Mouse (Mus musculus) B cell, adult 2 months (primary cell): ENCODE results near the gene Atp8a2.
A peak's percentile ranks its signal among the peaks of the same experiment; 100 is the strongest.
"Not testable (repeated sequence)": the region's sequence is repeated elsewhere in the genome, so short reads cannot be mapped to it uniquely, and the experiment has no call there.

Source experiments
- DNase-seq, 2 experiments: peaks; one replicate each; pipeline ENCODE4 v3.0.0; 2022

The Atp8a2 gene

DNA sequence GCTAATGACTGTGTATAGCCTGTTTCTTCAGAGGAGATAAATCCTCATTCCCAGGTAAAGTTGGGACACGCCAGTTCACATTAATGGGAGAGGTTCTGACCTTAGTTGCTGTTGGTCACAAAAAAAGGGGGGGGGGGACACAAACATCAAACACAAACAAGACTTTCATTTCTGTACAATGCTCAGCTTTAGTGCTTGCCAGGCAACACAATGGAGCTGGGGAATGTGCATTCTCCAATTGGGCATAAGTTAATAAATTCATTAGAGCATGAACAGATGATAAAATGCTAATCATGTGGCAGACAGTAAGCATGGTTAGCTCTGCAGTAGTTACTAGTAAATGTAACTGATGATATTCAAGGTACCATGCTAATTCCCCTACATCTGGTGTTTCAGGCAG, 195.2 kb downstream of the Atp8a2 start:
- no peak for DNase-seq

DNA sequence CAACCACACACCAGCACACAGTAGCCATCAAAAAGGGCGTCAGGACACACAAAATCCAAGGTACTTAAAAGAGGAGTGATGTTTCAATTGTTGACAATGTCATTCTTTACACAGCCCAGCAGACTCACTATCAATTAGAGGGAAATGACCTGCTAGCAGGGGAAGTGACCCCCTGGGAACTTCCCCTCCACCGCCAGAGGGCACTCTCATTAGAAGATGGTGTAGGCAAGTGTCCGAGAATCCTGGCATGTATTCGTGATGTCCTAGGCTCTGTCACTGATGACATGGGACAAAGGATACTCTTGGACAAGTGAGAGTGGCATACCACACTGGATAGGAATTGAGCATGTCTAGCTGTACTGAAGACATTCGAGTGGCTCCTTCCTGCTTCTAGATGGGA, 208.1 kb downstream of the Atp8a2 start:
- peak; percentile 16 to 27 for DNase-seq

DNA sequence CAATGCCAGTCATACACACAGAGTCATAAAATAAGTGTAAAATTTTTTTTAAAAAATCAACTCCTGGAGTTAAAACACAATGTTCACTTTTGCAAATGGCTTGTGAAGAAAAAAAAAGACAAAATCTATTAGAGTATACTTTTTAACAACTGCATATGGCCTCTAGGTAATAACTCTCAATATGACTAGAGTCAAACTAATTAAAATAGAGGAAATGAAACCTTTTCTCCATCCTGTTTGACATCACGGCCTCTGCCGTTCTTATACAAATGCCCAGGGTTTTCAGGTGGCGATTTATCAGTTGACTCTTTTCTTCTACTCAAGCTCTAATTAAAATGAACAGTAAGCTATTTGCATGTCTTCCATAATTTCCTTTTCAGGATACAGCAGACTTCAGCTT, 209.0 kb downstream of the Atp8a2 start:
- peak; percentile 2 to 3 for DNase-seq

DNA sequence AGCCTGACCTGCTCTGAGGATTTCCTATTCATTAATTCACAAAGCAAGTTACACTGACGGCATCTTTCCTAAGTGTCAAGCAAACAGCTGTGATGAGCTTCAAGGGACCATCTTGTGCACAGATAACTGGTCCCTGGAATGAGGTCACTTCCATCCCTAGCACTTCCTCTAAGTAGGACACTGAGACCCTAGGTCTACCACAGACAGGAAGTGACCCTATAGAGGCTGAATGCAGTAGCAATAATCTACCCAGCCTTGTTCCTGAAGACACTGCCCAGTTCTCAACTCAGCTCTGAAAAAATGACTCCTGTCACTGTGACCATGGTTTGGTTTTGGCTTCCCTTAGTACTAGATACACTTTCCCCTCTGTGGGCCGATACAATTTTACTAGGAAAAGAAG, 219.0 kb downstream of the Atp8a2 start:
- no peak for DNase-seq

DNA sequence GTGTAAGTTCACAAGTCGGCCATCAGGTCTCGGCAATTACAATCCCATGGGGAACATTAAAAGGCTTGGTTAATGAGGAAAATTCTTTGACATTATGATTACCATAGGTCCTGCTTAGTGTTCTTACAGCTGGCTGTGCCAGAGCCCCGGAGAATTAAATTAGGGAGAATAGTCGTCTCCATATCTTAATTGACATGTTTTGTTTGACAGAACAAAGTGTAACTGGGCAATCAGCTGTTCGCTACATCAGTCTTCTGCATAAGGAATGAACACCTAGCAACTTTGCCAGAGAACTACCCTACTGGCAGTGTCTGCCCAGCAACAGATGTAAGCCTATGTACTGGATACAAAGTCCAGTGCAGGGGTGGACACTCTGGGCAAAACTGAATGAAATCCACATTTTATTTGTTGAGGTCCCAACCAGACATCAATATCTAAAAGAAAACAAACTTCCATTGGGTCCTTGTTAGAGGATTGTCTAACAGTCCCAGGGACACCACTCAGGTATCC, 225.7 kb downstream of the Atp8a2 start:
- DNase-seq = no peak

DNA sequence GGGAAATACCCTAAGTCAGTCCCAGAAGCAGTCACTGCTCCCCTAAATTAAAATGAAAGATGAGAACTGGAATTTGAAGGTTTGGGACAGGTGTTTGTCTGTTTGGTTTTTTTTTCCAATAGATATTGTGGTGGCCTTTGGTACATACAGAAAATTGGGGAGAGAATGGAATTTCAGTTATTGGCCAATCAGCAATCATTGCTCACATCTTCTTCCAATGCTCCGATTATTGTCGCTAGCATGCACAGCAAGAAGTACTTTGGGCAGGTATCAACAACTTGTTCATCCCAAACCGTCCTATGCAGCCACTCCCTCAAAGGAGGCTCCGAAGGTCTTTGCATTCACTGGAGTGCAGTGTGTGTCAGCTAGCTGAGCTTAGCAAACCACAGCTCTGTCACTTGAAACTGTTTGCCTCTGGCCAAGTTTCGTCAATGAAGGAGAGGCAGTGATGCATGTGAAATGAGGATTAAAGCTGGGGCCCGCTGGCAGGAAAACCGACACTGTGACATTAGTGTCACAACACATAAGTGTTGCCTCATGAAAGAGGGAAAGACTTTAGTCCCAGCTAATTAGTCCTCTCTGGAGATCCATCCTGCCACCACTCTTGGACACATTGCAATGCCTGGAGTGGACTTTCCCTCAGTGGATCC, 227.4 kb downstream of the Atp8a2 start:
- DNase-seq = no peak

DNA sequence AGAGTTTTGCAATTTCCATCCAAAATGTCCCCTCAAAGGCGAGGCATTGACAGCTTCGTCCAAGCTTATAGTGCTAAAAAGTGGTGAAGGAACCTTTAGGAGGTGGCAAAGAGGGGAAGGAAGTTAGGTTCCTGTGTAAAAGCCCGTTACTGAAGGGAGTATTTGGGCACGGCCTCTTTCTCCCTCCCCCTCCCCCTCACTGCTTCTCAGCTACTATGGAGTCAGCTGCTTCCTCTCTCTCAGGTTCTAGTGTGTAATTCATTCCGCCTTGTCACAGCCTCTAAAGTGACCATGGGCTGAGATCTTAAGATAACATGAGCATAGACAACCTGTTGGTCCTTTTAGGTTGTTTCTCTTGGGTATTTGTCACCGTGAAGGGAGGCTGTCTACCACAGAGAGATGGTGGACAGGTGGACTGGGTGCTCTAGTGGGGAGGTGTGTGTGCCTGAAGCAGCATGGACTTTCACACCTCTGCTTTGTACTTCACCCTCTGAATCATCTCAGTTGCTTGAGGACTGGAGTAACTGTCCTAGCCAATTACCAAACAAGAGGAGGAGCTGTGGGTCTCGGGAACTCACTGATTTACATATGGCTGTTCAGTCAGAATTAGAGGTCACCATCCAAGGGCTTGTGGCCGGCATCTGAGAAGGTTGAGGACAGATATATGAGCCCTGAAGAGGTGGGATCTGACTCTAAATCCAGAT, 229.0 kb downstream of the Atp8a2 start:
- no peak for DNase-seq

DNA sequence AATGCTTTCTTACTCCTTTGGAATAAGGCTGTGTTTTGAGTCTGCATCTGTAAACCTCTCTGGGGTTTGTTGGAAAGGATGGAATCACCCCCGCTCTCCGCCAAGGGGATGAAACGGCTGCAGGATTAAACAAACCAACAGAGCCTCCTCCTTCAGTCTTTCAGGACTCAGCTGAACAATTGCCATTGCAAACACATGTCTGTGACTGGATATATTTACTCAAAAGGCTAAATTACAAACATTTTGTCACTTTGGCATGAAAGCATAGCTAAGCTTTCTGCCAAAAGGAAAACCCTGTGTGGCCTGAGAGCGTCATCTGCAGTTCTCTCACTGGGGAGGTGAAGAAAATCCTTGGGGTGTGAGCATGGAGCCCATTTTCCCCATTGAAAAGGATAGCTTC, 230.0 kb downstream of the Atp8a2 start:
- DNase-seq = no peak

DNA sequence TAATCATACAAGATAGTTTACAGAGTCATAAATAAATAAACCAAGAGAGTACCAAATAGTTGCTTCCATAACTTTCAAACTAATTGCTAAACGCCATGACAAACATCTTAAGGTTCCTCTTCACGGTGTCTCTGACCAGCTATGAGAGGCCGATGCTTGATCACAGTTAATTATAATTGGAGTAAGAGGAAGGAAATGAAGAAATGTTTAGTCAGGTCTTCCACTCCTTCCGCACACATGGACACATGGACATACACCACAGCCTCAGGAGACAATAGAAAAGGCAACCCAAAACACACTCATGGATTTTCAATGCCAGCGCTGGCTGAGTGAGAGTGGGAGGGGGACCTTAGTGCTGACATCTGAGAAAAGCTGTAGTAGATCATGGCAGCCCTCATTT, 232.4 kb downstream of the Atp8a2 start:
- no peak for DNase-seq

DNA sequence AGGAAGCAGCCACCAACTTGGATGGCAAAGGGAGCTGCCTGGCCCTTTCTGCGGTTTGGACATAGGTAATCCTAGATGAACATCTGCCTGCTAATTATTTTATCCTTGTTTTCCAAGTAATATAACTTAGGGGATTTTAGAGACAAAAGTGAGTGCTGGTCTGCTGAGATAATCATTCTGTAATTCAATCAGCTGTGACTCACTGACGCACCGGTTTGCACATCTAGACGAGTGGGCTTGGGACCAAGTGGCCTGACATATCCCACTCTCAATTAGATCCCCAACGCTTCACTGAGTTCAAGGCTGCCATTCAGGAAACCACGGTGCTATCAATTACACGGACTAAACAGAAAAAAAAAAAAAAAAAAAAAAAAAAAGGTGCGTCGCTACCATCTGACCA, 236.0 kb downstream of the Atp8a2 start:
- no peak for DNase-seq

DNA sequence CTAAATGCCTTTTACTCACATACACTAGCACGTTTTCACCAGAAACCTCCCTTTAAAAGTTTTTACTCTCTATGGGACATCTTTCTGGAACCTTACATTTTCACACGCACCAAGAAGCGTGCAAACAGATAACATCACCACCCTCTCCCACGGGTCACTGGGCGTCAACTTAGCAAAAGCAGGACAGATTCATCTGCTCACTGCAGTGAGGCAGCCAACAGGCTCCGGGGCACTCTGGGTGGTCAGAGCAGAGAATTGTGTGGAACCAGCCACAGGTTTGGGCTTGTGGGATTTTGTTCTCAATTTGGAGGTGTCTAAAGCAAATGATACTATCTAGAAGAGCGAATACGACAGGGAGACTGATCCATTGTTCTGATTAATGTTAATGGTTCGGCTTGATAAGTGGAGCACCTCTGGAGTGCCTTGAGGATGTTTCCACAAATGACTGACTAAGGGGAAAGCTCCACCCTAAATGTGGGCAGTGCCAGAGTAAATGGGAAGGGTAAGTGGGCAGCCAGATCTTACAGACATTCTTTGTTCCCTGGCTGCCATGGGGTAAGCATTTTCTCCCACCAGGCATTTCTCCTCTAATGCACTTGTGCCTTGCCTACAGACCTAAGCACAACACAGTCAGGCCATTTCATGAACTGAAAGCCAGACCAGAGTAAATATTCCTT, 236.6 kb downstream of the Atp8a2 start:
- DNase-seq = no peak

DNA sequence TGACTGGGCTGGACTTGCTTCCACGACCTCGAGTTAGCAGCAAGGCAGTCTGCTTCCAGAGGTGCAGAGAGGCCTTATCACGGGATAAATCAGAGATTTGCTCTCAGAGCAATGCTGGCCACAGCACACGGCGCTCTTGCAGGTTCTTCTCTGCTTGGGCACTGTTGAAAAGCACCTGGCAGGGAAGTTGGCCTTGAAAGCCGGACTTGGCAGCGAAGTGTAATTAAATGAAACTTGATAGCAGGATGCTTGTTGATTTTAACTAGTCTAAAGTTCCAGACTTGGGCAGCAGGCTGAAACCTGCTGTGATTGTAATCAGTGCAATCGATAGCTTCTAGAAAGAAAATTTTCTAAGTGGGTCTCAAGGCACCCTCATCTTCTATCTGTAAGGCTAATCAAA, 237.3 kb downstream of the Atp8a2 start:
- DNase-seq = no peak

DNA sequence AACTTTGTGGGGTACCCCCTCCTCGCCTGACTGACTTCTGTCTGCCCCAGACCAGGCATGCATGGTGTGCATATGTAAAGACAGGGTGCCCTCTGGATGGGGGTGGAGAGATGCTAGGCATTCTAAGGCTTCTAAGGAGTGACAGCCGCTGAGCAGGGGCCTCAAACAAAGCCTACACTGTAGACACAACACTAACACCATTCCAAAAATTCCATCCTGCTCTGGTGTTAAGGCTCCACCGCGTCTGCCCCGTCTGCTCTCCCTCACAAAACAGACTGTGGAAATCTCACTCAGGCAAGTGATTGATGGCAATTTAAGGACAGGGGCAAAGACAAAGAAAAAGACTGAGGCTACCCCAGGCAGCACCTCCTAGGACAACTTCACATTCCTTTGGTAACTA, 247.0 kb downstream of the Atp8a2 start:
- no peak for DNase-seq

DNA sequence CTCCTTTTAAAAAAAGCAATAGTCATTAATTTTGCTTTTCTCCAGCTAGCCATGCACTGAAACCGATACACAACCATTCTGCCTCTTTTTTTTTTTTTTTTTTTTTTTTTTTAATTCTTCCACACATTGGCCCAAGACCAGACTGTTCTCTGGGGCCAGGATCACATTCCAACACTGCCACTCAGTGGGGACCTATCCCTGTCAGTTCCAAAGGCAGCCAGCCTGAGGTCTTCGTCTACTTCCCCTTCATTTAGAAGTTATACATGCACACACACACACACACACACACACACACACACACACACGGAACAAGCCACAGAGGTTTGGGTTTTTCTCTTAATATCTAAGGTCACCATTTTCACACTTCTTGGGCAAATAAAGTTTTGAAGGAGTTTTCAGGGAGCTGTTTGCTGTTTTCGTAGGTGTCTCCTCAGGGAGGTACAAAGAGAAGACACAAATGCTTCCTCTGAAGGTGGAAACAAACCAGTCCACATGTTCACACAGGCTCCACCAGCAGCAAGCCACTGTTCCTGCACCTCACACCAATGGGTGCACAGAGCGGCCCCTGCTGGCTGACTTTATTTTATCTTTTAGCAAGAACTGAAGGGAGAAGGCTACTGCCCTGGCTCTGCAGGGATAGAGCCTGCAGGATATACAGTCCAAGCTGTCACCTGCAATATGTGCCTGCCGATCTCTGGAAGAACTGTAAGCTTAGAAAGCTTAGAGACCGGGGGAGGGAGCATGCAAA, 253.9 kb downstream of the Atp8a2 start:
- peak; percentile 47 to 51 for DNase-seq

DNA sequence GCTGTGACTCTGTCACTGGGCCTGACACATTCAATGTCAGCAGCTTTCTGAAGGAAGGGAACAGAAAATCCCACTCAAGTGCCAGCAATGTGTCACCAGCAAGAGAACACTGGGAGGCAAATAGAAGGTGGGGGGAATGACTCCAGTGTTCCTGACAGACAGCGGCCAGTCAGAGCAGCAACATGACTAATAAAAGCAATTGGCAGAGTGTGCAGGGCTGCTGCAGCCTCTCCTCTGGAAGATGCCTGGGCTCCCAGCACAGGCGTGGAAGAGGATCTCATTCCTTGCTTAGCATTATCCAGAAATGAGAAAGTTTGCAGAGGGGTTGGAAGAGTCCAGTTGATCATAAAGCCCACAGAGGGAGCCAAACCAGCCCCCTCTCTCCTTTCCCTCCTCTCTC, 254.8 kb downstream of the Atp8a2 start:
- no peak for DNase-seq

DNA sequence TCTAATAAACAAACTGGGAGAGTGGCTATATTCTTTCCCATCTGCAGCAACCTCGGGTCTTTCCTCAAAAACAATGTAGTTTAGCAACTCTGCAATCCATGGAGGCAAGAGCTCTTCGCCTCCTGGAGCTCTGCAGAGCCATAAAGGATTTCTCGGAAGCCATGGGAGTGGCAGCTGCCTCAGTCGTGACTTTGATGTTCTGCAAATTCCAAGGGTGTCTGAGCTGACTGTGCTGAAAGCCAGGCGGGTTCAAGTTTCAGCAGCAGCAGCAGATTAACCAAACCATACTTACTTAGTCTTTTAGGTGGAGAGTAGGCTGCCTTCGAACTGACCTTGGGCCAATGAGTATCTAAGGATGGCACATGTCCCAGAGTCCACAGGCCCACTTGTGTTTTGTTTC, 264.6 kb downstream of the Atp8a2 start:
- DNase-seq = no peak

DNA sequence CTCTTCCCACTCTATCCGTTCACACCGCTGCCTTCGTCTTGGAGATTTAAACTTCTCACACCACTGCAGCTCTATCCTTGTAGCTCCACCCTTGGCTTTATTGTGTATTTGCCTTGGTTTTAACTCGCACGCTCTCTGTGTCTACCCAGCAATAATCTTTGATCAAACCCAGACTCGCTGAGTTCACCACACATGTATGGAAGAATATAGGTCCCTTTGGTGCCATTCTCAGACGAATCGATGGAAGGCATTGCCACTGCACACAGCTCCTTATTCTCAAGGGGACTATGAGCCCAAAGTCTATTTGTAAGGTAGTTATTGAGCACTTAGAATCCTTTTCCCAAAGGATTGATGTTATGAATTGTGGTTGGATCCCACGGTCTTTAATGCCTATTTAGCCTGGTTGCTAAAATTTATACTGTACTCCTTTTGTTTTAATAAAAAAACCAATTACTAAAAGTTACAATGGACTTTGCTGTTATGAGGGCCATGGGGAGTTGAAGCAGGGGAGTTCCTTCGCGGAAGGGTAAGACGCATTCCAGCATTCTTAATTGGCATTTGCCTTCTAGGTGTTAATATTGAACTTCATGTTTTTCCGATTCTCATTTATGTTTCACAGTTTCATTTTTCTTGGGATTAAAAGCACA, 265.4 kb downstream of the Atp8a2 start:
- DNase-seq = no peak

DNA sequence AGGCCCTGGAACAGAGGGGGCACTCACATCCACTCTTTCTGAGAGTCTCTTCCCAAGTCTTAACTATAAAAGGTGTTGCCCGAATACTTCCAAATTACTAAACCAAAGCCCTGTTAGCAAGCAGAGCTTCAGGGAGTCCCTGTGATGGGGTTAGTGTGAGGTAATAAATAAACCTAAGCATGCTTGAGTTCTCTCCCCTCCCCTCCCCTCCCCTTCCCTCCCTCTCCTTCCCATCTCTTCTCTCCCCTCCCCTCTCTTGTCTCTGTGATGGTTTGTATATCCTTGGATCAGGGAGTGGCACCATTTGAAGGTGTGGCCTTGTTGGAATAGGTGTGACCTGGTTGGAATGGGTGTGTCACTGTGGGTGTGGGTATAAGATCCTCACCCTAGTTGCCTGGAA, 267.8 kb downstream of the Atp8a2 start:
- DNase-seq = not testable (repeated sequence)

DNA sequence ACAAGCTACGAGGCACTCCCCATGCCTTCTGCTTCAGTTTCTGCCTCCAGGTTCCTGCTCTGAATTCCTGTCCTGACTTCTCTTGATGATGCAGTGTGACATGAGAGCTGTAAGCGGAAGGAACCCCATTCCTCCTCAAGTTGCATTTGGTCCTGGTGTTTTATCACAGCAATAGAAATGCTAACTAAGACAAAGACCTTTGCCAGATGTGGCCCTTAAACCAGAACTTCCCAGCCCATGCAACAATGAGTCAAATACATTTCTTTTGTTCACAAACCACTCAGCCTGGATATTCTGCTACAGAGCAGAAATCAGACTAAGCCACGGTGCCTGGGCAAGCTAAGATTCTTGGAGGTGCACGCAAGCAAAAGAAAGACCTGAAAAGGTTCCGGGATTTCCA, 268.2 kb downstream of the Atp8a2 start:
- DNase-seq = no peak

DNA sequence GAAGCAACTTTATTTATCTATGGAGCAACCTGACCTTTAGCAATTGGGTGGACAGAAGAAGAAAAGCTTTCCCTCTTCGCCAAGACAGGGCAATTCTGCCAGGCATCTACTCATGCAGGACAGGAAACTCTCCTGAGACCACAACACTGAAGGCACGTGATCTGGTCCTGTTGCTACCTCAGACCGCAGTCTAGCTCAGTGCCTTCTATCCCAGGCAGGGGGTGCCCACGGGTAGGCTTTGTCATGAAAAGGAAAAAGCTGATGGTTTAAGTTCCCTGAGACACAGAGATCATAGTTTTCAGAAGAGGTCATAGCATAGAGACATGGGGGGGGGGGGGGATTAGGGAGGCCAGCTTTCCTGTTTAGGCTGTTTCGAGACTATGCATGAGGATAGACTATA, 269.2 kb downstream of the Atp8a2 start:
- DNase-seq = no peak

DNA sequence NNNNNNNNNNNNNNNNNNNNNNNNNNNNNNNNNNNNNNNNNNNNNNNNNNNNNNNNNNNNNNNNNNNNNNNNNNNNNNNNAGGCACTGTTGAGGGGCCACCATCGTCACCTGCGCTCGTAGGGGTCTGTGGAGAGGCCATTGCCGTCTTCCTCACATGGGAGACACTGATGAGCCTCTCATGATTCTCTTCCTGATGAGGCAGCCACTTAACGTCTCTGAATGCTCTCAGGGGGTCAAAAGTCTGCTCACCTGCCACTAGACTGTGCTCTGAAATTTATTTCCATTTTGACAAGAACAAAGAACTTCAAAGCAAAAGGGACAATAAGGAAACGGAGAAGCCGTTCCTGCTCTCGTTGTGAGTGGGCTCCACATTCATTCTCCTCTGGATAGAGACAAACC, 277.1 kb downstream of the Atp8a2 start:
- DNase-seq = no peak

DNA sequence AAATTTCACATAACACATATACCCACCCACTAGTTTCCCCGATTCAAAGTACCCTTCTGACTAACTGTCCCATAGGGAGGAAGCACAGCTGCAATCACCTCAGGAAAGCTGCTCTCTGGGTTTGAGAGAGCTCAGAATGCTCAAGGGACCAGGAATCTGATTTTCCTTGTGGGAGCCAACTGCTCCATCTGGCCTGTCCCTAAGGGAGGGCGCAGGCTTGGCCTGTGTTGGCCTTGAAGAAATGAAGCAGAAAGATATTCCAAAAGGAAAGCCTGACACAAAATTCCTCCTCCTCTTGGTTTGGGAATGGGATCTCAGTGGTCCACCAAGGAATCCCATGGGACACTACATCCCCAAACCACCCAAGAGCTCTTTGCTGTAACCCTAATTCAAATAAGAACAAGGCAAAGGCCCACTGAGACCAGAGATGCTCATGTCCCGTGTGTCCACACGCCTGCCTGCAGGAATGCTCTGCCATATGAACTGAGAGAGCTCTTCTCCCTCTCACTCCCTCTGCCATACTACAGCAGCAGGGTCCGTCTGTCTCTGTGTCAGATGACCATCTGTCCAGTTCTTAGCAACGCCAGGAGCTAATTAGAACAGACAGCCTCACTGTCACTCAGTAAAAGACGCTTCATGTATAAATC, 293.4 kb downstream of the Atp8a2 start:
- no peak for DNase-seq
